Mouse (Mus musculus) E14TG2a.4 (cell line): ENCODE data around the gene Isx.

Experiments
- H3K27me3 ChIP-seq: 2 replicates; pipeline ENCODE4 v1.6.1; 2014; ENCODE audit warnings: low read length, control low read depth; ENCODE audit not compliant: insufficient read depth
- H3K36me3 ChIP-seq: 2 replicates; pipeline ENCODE4 v1.6.1; 2014; ENCODE audit warnings: low read length, control low read depth; ENCODE audit not compliant: insufficient read depth
- H3K4me1 ChIP-seq: replicated peaks from 2 replicates; pipeline ENCODE4 v1.6.1; 2014; ENCODE audit warnings: low read depth, low read length, control low read depth
- H3K4me3 ChIP-seq: replicated peaks from 2 replicates; pipeline ENCODE4 v1.5.1; 2014; ENCODE audit warnings: mild to moderate bottlenecking, low read length
- H3K9me3 ChIP-seq: 2 replicates; pipeline ENCODE4 v1.6.1; 2014; ENCODE audit warnings: low read length, control low read depth
- CTCF ChIP-seq: conservative IDR thresholded peaks from 2 replicates; pipeline ENCODE4 v1.5.1; 2014; ENCODE audit warnings: low read length
- NANOG ChIP-seq: IDR thresholded peaks from 2 replicates; pipeline ENCODE4 v1.6.1; 2014; ENCODE audit warnings: borderline replicate concordance, low read length, mixed read lengths
- POU5F1 ChIP-seq: IDR thresholded peaks from 2 replicates; pipeline ENCODE4 v1.6.1; 2014; ENCODE audit warnings: low read length, borderline replicate concordance

Gene Isx

GRCm38 (mm10) chr8:74854786-74855185 is 18.2 kb upstream of the Isx start:
- no peak for TF ChIP-seq POU5F1
- H3K36me3 ChIP-seq: no peaks in the 10 kb centered on the region
- H3K4me3 ChIP-seq: no peak overlapping the region
- H3K4me1 ChIP-seq: no peaks in the 10 kb centered on the region
- H3K9me3 ChIP-seq: no peaks in the 10 kb centered on the region
- H3K27me3 ChIP-seq: peaks cover 6% of the 10 kb centered on the region; the same call in 1 of the 2 replicates

GRCm38 (mm10) chr8:74855341-74855740 is 17.6 kb upstream of the Isx start:
- Histone ChIP-seq H3K27me3 (peaks cover 3% of the 10 kb centered on the region; the same call in 1 of the 2 replicates), H3K4me1 (no peaks in the 10 kb centered on the region), H3K4me3 (no peak overlapping the region), H3K9me3 (no peaks in the 10 kb centered on the region), H3K36me3 (no peaks in the 10 kb centered on the region)
- TF ChIP-seq CTCF (no peak), POU5F1 (no peak), NANOG (no peak)

GRCm38 (mm10) chr8:74859241-74859640 is 13.7 kb upstream of the Isx start:
- Histone ChIP-seq H3K9me3 (no peaks in the 10 kb centered on the region), H3K4me1 (no peaks in the 10 kb centered on the region), H3K27me3 (no peaks in the 10 kb centered on the region), H3K4me3 (no peak overlapping the region), H3K36me3 (no peaks in the 10 kb centered on the region)
- no peak for TF ChIP-seq NANOG
- TF ChIP-seq CTCF: no peak
- TF ChIP-seq POU5F1: no peak

- Histone ChIP-seq H3K4me3 (no peak overlapping the region), H3K4me1 (no peaks in the 10 kb centered on the region), H3K9me3 (no peaks in the 10 kb centered on the region), H3K27me3 (no peaks in the 10 kb centered on the region), H3K36me3 (no peaks in the 10 kb centered on the region)
- TF ChIP-seq POU5F1 (no peak), NANOG (no peak), CTCF (no peak)
These were observed 12.5 kb upstream of the Isx start for GRCm38 (mm10) chr8:74860449-74860848.

- H3K4me1 ChIP-seq: no peaks in the 10 kb centered on the region
- no peak overlapping the region for H3K4me3 ChIP-seq
- H3K36me3 ChIP-seq: no peaks in the 10 kb centered on the region
- H3K27me3 ChIP-seq: no peaks in the 10 kb centered on the region
- TF ChIP-seq CTCF: no peak
- no peak for TF ChIP-seq NANOG
- no peak for TF ChIP-seq POU5F1
- H3K9me3 ChIP-seq: no peaks in the 10 kb centered on the region
These were observed 10.4 kb upstream of the Isx start for GRCm38 (mm10) chr8:74862598-74862997.

GRCm38 (mm10) chr8:74870346-74870949 is 2.5 kb upstream of the Isx start:
- peaks cover 25% of the 10 kb centered on the region for H3K4me1 ChIP-seq
- H3K36me3 ChIP-seq: no peaks in the 10 kb centered on the region
- H3K9me3 ChIP-seq: no peaks in the 10 kb centered on the region
- no peak overlapping the region for H3K4me3 ChIP-seq
- peaks cover 3% of the 10 kb centered on the region for H3K27me3 ChIP-seq
- TF ChIP-seq POU5F1 (no peak), NANOG (no peak), CTCF (no peak)

GRCm38 (mm10) chr8:74871686-74872085 is 1.3 kb upstream of the Isx start:
- no peak for TF ChIP-seq NANOG
- no peak for TF ChIP-seq POU5F1
- no peak for TF ChIP-seq CTCF
- Histone ChIP-seq H3K9me3 (no peaks in the 10 kb centered on the region), H3K36me3 (no peaks in the 10 kb centered on the region), H3K4me1 (peaks cover 25% of the 10 kb centered on the region), H3K27me3 (peaks cover 3% of the 10 kb centered on the region), H3K4me3 (no peak overlapping the region)

- Histone ChIP-seq H3K4me3 (no peak overlapping the region), H3K36me3 (no peaks in the 10 kb centered on the region), H3K4me1 (peaks cover 25% of the 10 kb centered on the region), H3K9me3 (no peaks in the 10 kb centered on the region), H3K27me3 (peaks cover 3% of the 10 kb centered on the region)
- TF ChIP-seq CTCF: no peak
- TF ChIP-seq POU5F1: no peak
- no peak for TF ChIP-seq NANOG
These were observed 686 bp upstream of the Isx start for GRCm38 (mm10) chr8:74872151-74872823.

GRCm38 (mm10) chr8:74874565-74874964 is 1.6 kb downstream of the Isx start:
- Histone ChIP-seq H3K4me1 (peaks cover 21% of the 10 kb centered on the region), H3K4me3 (no peak overlapping the region), H3K36me3 (no peaks in the 10 kb centered on the region)

More at GRCm38 (mm10) chr8:74874565-74874964, 1.6 kb downstream of the Isx start:
- H3K9me3 ChIP-seq: no peaks in the 10 kb centered on the region
- no peak for TF ChIP-seq NANOG
- peaks cover 3% of the 10 kb centered on the region for H3K27me3 ChIP-seq
